Mouse (Mus musculus) left cerebral cortex, adult 9 months (tissue): ENCODE results near the gene Gmds.

Experiments
- DNase-seq, 2 experiments: peaks; one replicate each; pipeline ENCODE4 v3.0.0; 2022; ENCODE audit warnings: low spot score in 2 of 2

The Gmds gene

DNA sequence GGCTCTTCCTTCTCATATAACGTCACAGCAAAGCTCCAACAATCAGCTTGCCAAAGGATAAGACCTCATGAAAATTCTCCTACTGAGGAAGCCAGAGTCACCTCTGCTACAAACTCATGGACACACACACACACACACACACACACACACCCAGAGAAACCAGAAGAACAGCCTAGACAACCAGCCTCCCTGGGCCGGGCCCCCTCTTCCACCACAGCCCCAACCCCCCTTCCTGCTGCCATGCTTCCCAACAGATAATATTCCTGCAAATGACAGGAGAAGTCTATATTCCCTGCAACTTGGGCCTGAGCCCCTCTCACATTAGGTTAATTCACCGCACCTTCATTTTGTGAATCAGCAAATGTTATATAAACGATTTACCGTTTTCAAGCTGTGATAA is 545.4 kb downstream of the Gmds start:
- DNase-seq = no peak

- DNase-seq = peak in 1 of 2 experiments; percentile 51
These were observed 545.9 kb downstream of the Gmds start for GRCm38 (mm10) chr13:31792480-31793132.

DNA sequence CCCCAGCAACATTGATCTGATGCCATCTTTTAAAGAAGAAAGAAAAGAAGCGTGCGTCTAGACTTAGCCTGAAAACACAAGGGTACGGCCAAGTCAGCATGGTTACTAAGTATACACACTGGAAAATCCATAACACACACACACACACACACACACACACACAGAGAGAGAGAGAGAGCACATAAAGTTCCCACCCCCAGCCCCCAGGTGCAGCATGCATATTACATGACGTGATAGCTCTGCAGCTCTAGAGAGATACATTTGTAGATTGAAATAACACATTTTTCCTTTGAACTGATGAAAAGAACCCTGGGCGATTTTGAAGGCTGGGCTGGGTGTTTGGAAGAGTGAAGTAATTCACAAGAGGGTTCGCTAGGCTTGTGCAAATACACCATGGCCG is 553.8 kb downstream of the Gmds start:
- no peak for DNase-seq

GRCm38 (mm10) chr13:31782063-31782462 is 556.5 kb downstream of the Gmds start:
- no peak for DNase-seq

DNA sequence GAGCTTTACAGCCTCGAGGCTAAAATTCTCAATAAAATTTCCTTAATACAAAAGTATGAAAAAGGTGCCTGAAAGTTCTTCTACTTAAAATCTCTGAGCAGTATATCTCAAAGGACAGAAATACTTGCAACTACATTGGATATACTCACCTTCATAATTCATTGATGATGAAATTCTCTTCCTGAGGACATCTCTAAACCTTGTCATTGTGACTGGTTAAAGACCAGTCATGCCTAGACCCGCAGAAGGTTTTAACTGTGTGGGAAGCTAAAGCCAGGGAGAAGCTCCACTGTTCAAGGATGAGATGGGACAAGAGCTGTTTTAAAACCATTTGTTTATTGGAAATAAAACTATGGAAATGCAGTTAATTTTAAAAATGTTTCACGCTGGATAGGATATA is 558.2 kb downstream of the Gmds start:
- no peak for DNase-seq

GRCm38 (mm10) chr13:31779281-31779981 is 559.1 kb downstream of the Gmds start:
- no peak for DNase-seq

DNA sequence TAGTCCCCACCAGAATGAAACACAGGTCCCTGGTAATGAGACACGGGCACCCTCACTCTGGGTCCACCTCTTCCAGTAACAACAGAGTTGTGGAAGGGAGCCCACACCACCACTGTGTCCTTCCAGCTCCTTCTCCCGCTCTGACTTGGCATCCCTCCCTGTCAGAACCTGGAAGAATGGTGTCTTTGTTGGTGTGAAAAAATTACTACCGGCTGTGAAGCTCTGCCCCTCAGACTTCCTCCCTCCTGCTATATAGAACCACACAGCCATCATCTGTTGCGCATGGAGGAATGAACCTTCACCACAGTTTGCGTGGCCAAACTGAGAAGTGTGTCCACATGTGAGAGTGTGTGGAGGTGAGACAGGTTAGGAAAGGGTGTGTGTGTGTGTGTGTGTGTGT is 562.8 kb downstream of the Gmds start:
- DNase-seq = no peak

DNA sequence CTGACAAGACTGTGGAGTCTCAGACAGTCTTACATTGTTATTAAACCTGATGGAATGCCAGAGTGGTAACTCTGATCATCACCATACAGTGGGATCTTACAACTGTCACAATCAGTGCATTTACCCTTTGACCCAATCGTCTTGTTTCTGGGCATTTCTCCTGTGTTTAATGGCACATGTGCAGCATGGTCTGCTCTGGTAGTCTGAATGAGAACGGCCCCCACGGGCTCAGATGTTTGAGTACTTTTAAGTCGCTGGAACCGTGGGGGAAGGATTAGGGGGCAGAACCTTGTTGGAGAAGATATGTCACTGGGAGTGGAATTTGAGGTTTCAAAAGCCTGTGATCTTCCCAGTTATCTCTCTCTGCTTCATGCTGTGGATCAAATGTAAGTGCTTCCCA is 565.7 kb downstream of the Gmds start:
- no peak for DNase-seq
